Comparison of ENCODE assay signal across 19 mouse cellular contexts in the genomic region with DNA sequence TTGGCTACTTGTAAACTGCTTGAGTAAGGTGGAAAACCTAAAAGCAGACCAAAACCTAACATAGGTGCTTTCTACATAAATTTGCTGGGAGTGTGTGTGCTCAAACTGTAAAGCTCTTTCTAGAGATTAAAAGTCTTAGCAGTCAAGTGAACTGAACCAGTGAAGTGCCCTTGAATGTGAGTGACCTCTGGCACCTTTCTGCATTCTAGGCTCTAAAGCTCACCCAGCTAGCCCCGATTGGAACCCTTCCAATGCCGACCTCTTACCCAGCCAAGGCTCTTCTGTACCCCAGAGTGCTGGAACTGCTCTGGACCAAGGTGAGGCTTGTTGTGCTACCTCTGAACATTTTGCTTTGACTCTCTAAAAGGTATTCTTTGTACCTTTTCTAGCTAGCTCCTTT. TPM values are rescaled to one million over a fixed set of nuclear protein-coding genes. Genes with fewer than 3 reads are reported as not detected.
A peak's percentile ranks its signal among the peaks of the same experiment; 100 is the strongest.
DNase-seq lines count a peak whose midpoint lies in the region; ATAC-seq lines count a peak whose summit lies in the region.
"Had no signal": no experiment of that assay in that cellular context is flagged by ENCODE, and none has a peak within 500 bp of the region (broad histone marks: within the 10 kb centered on the region; RNA-seq: fewer than 3 reads in every experiment).

No protein-coding gene starts in this region.

- H3K27ac ChIP-seq in heart, embryonic 16.5 days (ENCODE audit: low read length), result 0 out of 2 replicates have a peak overlapping the region, but pooled peaks have one; percentile 18
- H3K27ac ChIP-seq in kidney, embryonic 15.5 days, result no peak overlapping the region
- H3K27ac ChIP-seq: forebrain, embryonic 10.5 days; heart, embryonic 15.5 days; hindbrain, embryonic 12.5 days; limb, embryonic 13.5 days; liver, embryonic 13.5 days; lung, embryonic 15.5 days had no signal

- no peaks in the 10 kb centered on the region for H3K9me3 ChIP-seq in heart, embryonic 16.5 days (replicated peaks; ENCODE audit: control insufficient read depth, low read length)
- H3K9me3 ChIP-seq in kidney, embryonic 15.5 days (replicated peaks), result no peaks in the 10 kb centered on the region
- H3K9me3 ChIP-seq: forebrain, embryonic 10.5 days; heart, embryonic 15.5 days; hindbrain, embryonic 12.5 days; limb, embryonic 13.5 days; liver, embryonic 13.5 days; lung, embryonic 15.5 days had no signal

- ATAC-seq in heart, embryonic 16.5 days (replicated peaks; ENCODE audit: extremely low read depth, insufficient read depth, low FRiP score), result no peak
- no peak for ATAC-seq in kidney, embryonic 15.5 days (replicated peaks; ENCODE audit: low FRiP score)
- ATAC-seq: forebrain, postnatal 0 days had no signal

- no peak overlapping the region for H3K4me3 ChIP-seq in heart, embryonic 16.5 days (ENCODE audit: low read length)
- no peak overlapping the region for H3K4me3 ChIP-seq in kidney, embryonic 15.5 days (replicated peaks)
- H3K4me3 ChIP-seq: forebrain, embryonic 10.5 days; heart, embryonic 15.5 days; hindbrain, embryonic 12.5 days; limb, embryonic 13.5 days; liver, embryonic 13.5 days; lung, embryonic 15.5 days had no signal

- H3K9ac ChIP-seq in heart, embryonic 16.5 days (ENCODE audit: low read length), result no peak overlapping the region
- H3K9ac ChIP-seq in kidney, embryonic 15.5 days, result no peak overlapping the region
- H3K9ac ChIP-seq: forebrain, postnatal 0 days; heart, embryonic 15.5 days; hindbrain, embryonic 12.5 days; limb, embryonic 13.5 days; liver, embryonic 13.5 days; lung, embryonic 15.5 days had no signal

- DNase-seq in heart, postnatal 14 days, result no peak
- peak; percentile 65 for DNase-seq in kidney, postnatal 14 days
- peak; percentile 62 to 72 for DNase-seq in kidney, postnatal 36 days
- peak; percentile 45 for DNase-seq in lung, postnatal 25 days (ENCODE audit: low spot score)
- no peak for DNase-seq in urinary bladder, postnatal 14 days (ENCODE audit: low spot score)
- DNase-seq: cerebellum, adult 11-12 months; cerebellum, postnatal 10 days; forebrain, postnatal 0 days; gastrocnemius, postnatal 36 days; layer of hippocampus, adult 9-11 months; liver, embryonic 13.5 days; midbrain, embryonic 14.5 days had no signal

- no peaks in the 10 kb centered on the region for H3K27me3 ChIP-seq in heart, embryonic 16.5 days (ENCODE audit: control insufficient read depth, insufficient read depth, low read length)
- H3K27me3 ChIP-seq in kidney, embryonic 15.5 days, result no peaks in the 10 kb centered on the region
- H3K27me3 ChIP-seq: heart, embryonic 15.5 days; hindbrain, embryonic 12.5 days; limb, embryonic 13.5 days; liver, embryonic 13.5 days; lung, embryonic 15.5 days had no signal

- H3K36me3 ChIP-seq in heart, embryonic 16.5 days (ENCODE audit: control insufficient read depth, insufficient read depth), result peaks cover 58% of the 10 kb centered on the region
- H3K36me3 ChIP-seq in kidney, embryonic 15.5 days, result peaks cover 87% of the 10 kb centered on the region

- peaks cover 20% of the 10 kb centered on the region for H3K4me1 ChIP-seq in heart, embryonic 16.5 days (ENCODE audit: control insufficient read depth, insufficient read depth, low read length)
- peaks cover 11% of the 10 kb centered on the region for H3K4me1 ChIP-seq in kidney, embryonic 15.5 days
- H3K4me1 ChIP-seq: forebrain, embryonic 10.5 days; hindbrain, embryonic 12.5 days had no signal

- H3K4me2 ChIP-seq in heart, embryonic 16.5 days (ENCODE audit: low read depth, low read length), result no peak overlapping the region
- H3K4me2 ChIP-seq in kidney, embryonic 15.5 days, result no peak overlapping the region
- H3K4me2 ChIP-seq: heart, embryonic 15.5 days; hindbrain, embryonic 12.5 days; limb, embryonic 13.5 days; liver, embryonic 13.5 days; lung, embryonic 15.5 days had no signal

- 63% methylated on average over 2 of the region's 2 CpGs for WGBS in heart, embryonic 16.5 days
- 85% methylated on average over 2 of the region's 2 CpGs for WGBS in kidney, embryonic 15.5 days

- intact Hi-C loops in heart, postnatal 14 days (cut with DNase I), result no loop called here

RNA-seq across cellular contexts. Expression of gene Trp53bp2, which starts 35.1 kb away (rescaled TPM):
- 13.1 and 14.4 TPM in 2 replicates for polyA plus RNA-seq in heart, embryonic 16.5 days (2015; fragmentation: Nextera tagmentation; extraction: Ambion mirVana)
- 10 to 100 TPM; 12.6 to 15.5 TPM for total RNA-seq in heart, postnatal 14 days (2021)
- 27.2 and 27.8 TPM in 2 replicates for polyA plus RNA-seq in kidney, embryonic 15.5 days (2015; fragmentation: Nextera tagmentation; extraction: Ambion mirVana)

Comparison
In these comparisons a context has a peak if more than half of its experiments do, and no peak if none do; other contexts are left out.
1. DNase-seq: peak in kidney, postnatal 14 days (single experiment), kidney, postnatal 36 days (2 of 2) and lung, postnatal 25 days (single experiment); none in heart, postnatal 14 days (0 of 2) and urinary bladder, postnatal 14 days (single experiment).